Mouse (Mus musculus): ENCODE results near the gene Nt5dc3. TPM values are rescaled to one million over a fixed set of nuclear protein-coding genes. Genes with fewer than 3 reads are reported as not detected.

Gene Nt5dc3
- polyA plus RNA-seq, 1 experiment from 2014 or later = 17.2 TPM

GRCm38 (mm10) chr10:86772231-86772631 is 6.6 kb upstream of the Nt5dc3 start:
- WGBS = 79% methylated on average over 6 of the region's 6 CpGs
- Histone ChIP-seq H3K9ac (replicated peaks; ENCODE audit: low read length) (no peak overlapping the region), H3K27ac (replicated peaks; ENCODE audit: low read depth, low read length) (no peak overlapping the region), H3K36me3 (ENCODE audit: control insufficient read depth, insufficient read depth, low read length) (no peaks in the 10 kb centered on the region), H3K4me2 (ENCODE audit: low read length) (no peak overlapping the region), H3K9me3 (ENCODE audit: control insufficient read depth, low read length) (no peaks in the 10 kb centered on the region), H3K4me1 (ENCODE audit: control insufficient read depth, insufficient read depth, low read length) (peaks cover 13% of the 10 kb centered on the region), H3K27me3 (ENCODE audit: control insufficient read depth, insufficient read depth, low read length) (no peaks in the 10 kb centered on the region), H3K4me3 (replicated peaks; ENCODE audit: low read depth, low read length) (no peak overlapping the region)
- ATAC-seq (ENCODE audit: low FRiP score, low TSS enrichment) (no peak), DNase-seq (no peak)

GRCm38 (mm10) chr10:86773360-86773759 is 5.4 kb upstream of the Nt5dc3 start:
- no peak for DNase-seq
- no peaks in the 10 kb centered on the region for H3K9me3 ChIP-seq (ENCODE audit: control insufficient read depth, low read length)
- no peak overlapping the region for H3K9ac ChIP-seq (replicated peaks; ENCODE audit: low read length)
- peaks cover 21% of the 10 kb centered on the region for H3K4me1 ChIP-seq (ENCODE audit: control insufficient read depth, insufficient read depth, low read length)
- no peak overlapping the region for H3K27ac ChIP-seq (replicated peaks; ENCODE audit: low read depth, low read length)
- 89% methylated on average over 4 of the region's 4 CpGs for WGBS
- H3K36me3 ChIP-seq (ENCODE audit: control insufficient read depth, insufficient read depth, low read length) = no peaks in the 10 kb centered on the region
- no peaks in the 10 kb centered on the region for H3K27me3 ChIP-seq (ENCODE audit: control insufficient read depth, insufficient read depth, low read length)
- ATAC-seq (ENCODE audit: low FRiP score, low TSS enrichment) = no peak
- H3K4me3 ChIP-seq (replicated peaks; ENCODE audit: low read depth, low read length) = no peak overlapping the region
- H3K4me2 ChIP-seq (ENCODE audit: low read length) = no peak overlapping the region

- Histone ChIP-seq H3K4me2 (ENCODE audit: low read length) (no peak overlapping the region), H3K9ac (replicated peaks; ENCODE audit: low read length) (no peak overlapping the region), H3K9me3 (ENCODE audit: control insufficient read depth, low read length) (no peaks in the 10 kb centered on the region), H3K36me3 (ENCODE audit: control insufficient read depth, insufficient read depth, low read length) (no peaks in the 10 kb centered on the region), H3K4me1 (ENCODE audit: control insufficient read depth, insufficient read depth, low read length) (peaks cover 8% of the 10 kb centered on the region; the same call in 1 of the 2 replicates), H3K27me3 (ENCODE audit: control insufficient read depth, insufficient read depth, low read length) (no peaks in the 10 kb centered on the region), H3K27ac (replicated peaks; ENCODE audit: low read depth, low read length) (no peak overlapping the region), H3K4me3 (replicated peaks; ENCODE audit: low read depth, low read length) (no peak overlapping the region)
- DNase-seq (no peak), ATAC-seq (ENCODE audit: low FRiP score, low TSS enrichment) (no peak)
- WGBS = 89% methylated on average over 9 of the region's 9 CpGs
Measured at GRCm38 (mm10) chr10:86776281-86776680, 2.5 kb upstream of the Nt5dc3 start.

- Histone ChIP-seq H3K4me1 (ENCODE audit: control insufficient read depth, insufficient read depth, low read length) (peaks cover 8% of the 10 kb centered on the region; the same call in 1 of the 2 replicates), H3K27me3 (ENCODE audit: control insufficient read depth, insufficient read depth, low read length) (no peaks in the 10 kb centered on the region), H3K9me3 (ENCODE audit: control insufficient read depth, low read length) (no peaks in the 10 kb centered on the region), H3K36me3 (ENCODE audit: control insufficient read depth, insufficient read depth, low read length) (no peaks in the 10 kb centered on the region), H3K4me2 (ENCODE audit: low read length) (peak overlapping the region; percentile 93), H3K9ac (replicated peaks; ENCODE audit: low read length) (peak overlapping the region; percentile 70; the same call in 1 of the 2 replicates), H3K4me3 (replicated peaks; ENCODE audit: low read depth, low read length) (peak overlapping the region; percentile 72), H3K27ac (replicated peaks; ENCODE audit: low read depth, low read length) (peak overlapping the region; percentile 70)
- ATAC-seq (ENCODE audit: low FRiP score, low TSS enrichment) (peak; percentile 9; the same call in 1 of the 2 replicates), DNase-seq (no peak)
- WGBS = 38% methylated on average over 19 of the region's 19 CpGs
Measured at GRCm38 (mm10) chr10:86777614-86778319, 1.0 kb upstream of the Nt5dc3 start.

- DNase-seq = peak; percentile 66
- Histone ChIP-seq H3K27me3 (ENCODE audit: control insufficient read depth, insufficient read depth, low read length) (no peaks in the 10 kb centered on the region), H3K9ac (replicated peaks; ENCODE audit: low read length) (peak overlapping the region; percentile 70), H3K4me1 (ENCODE audit: control insufficient read depth, insufficient read depth, low read length) (peaks cover 8% of the 10 kb centered on the region; the same call in 1 of the 2 replicates), H3K36me3 (ENCODE audit: control insufficient read depth, insufficient read depth, low read length) (no peaks in the 10 kb centered on the region), H3K9me3 (ENCODE audit: control insufficient read depth, low read length) (no peaks in the 10 kb centered on the region), H3K27ac (replicated peaks; ENCODE audit: low read depth, low read length) (peak overlapping the region; percentile 70), H3K4me3 (replicated peaks; ENCODE audit: low read depth, low read length) (peak overlapping the region; percentile 72), H3K4me2 (ENCODE audit: low read length) (peak overlapping the region; percentile 93)
- under 1% methylated on average over 57 of the region's 58 CpGs for WGBS
- peak; percentile 59 for ATAC-seq (ENCODE audit: low FRiP score, low TSS enrichment)
Measured at GRCm38 (mm10) chr10:86779117-86779755, 431 bp downstream of the Nt5dc3 start.

GRCm38 (mm10) chr10:86779816-86780500 is 1.2 kb downstream of the Nt5dc3 start:
- peak overlapping the region; percentile 93 for H3K4me2 ChIP-seq (ENCODE audit: low read length)
- peak overlapping the region; percentile 70 for H3K9ac ChIP-seq (replicated peaks; ENCODE audit: low read length)
- no peaks in the 10 kb centered on the region for H3K36me3 ChIP-seq (ENCODE audit: control insufficient read depth, insufficient read depth, low read length)
- H3K27ac ChIP-seq (replicated peaks; ENCODE audit: low read depth, low read length) = peak overlapping the region; percentile 70
- H3K27me3 ChIP-seq (ENCODE audit: control insufficient read depth, insufficient read depth, low read length) = no peaks in the 10 kb centered on the region
- ATAC-seq (ENCODE audit: low FRiP score, low TSS enrichment) (no peak), DNase-seq (no peak)
- H3K4me1 ChIP-seq (ENCODE audit: control insufficient read depth, insufficient read depth, low read length) = peaks cover 8% of the 10 kb centered on the region; the same call in 1 of the 2 replicates
- WGBS = 15% methylated on average over 12 of the region's 12 CpGs
- peak overlapping the region; percentile 72 for H3K4me3 ChIP-seq (replicated peaks; ENCODE audit: low read depth, low read length)
- no peaks in the 10 kb centered on the region for H3K9me3 ChIP-seq (ENCODE audit: control insufficient read depth, low read length)

GRCm38 (mm10) chr10:86781641-86782040 is 2.8 kb downstream of the Nt5dc3 start:
- H3K27ac ChIP-seq (replicated peaks; ENCODE audit: low read depth, low read length) = no peak overlapping the region
- H3K4me3 ChIP-seq (replicated peaks; ENCODE audit: low read depth, low read length) = no peak overlapping the region
- H3K4me2 ChIP-seq (ENCODE audit: low read length) = peak overlapping the region; percentile 93
- H3K4me1 ChIP-seq (ENCODE audit: control insufficient read depth, insufficient read depth, low read length) = peaks cover 8% of the 10 kb centered on the region; the same call in 1 of the 2 replicates
- DNase-seq (no peak), ATAC-seq (ENCODE audit: low FRiP score, low TSS enrichment) (no peak)
- 24% methylated on average over 5 of the region's 5 CpGs for WGBS
- H3K36me3 ChIP-seq (ENCODE audit: control insufficient read depth, insufficient read depth, low read length) = no peaks in the 10 kb centered on the region
- no peaks in the 10 kb centered on the region for H3K9me3 ChIP-seq (ENCODE audit: control insufficient read depth, low read length)
- H3K27me3 ChIP-seq (ENCODE audit: control insufficient read depth, insufficient read depth, low read length) = no peaks in the 10 kb centered on the region
- no peak overlapping the region for H3K9ac ChIP-seq (replicated peaks; ENCODE audit: low read length)

GRCm38 (mm10) chr10:86782656-86783055 is 3.9 kb downstream of the Nt5dc3 start:
- ATAC-seq (ENCODE audit: low FRiP score, low TSS enrichment) (no peak), DNase-seq (no peak)
- Histone ChIP-seq H3K27ac (replicated peaks; ENCODE audit: low read depth, low read length) (no peak overlapping the region), H3K9ac (replicated peaks; ENCODE audit: low read length) (no peak overlapping the region), H3K4me3 (replicated peaks; ENCODE audit: low read depth, low read length) (no peak overlapping the region), H3K4me1 (ENCODE audit: control insufficient read depth, insufficient read depth, low read length) (peaks cover 7% of the 10 kb centered on the region; the same call in 1 of the 2 replicates), H3K9me3 (ENCODE audit: control insufficient read depth, low read length) (no peaks in the 10 kb centered on the region), H3K36me3 (ENCODE audit: control insufficient read depth, insufficient read depth, low read length) (no peaks in the 10 kb centered on the region), H3K27me3 (ENCODE audit: control insufficient read depth, insufficient read depth, low read length) (no peaks in the 10 kb centered on the region), H3K4me2 (ENCODE audit: low read length) (no peak overlapping the region)
- 50% methylated on average over 5 of the region's 5 CpGs for WGBS

Measured in midbrain, embryonic 14.5 days (tissue).